Mouse (Mus musculus): ENCODE data around the gene Ccdc184. TPM values are rescaled to one million over a fixed set of nuclear protein-coding genes. Genes with fewer than 3 reads are reported as not detected.

The Ccdc184 gene
- polyA plus RNA-seq, 1 experiment from 2014 or later = 1.6 TPM

GRCm38 (mm10) chr15:98161026-98161805 lies 5.7 kb upstream of the Ccdc184 start:
- Histone ChIP-seq H3K4me2 (replicated peaks) (no peak overlapping the region), H3K4me3 (replicated peaks) (no peak overlapping the region), H3K27me3 (replicated peaks) (peaks cover 7% of the 10 kb centered on the region), H3K27ac (no peak overlapping the region), H3K36me3 (no peaks in the 10 kb centered on the region), H3K4me1 (replicated peaks) (no peaks in the 10 kb centered on the region), H3K9me3 (no peaks in the 10 kb centered on the region), H3K9ac (no peak overlapping the region)
- 73% methylated on average over 19 of the region's 19 CpGs for WGBS
- ATAC-seq = no peak

DNA sequence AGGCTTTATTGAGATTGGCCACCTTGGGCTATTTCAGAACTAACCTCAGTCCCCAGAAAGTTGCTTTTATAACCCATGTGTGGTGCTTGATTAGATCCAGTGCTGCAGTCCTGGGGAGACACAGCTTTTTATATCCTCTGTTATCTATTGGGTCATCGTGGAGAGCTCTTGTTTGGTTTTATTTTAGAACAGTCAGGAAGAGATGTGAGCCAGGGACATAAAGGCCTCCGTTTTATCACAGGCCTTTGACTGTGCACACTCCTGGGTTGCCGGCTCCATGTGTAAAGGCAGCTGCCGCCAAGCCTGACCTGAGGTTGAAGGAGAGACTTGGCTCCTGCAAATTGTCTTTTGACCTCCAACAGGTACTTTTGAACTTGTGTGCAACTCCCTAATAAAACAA lies 4.4 kb upstream of the Ccdc184 start:
- no peak overlapping the region for H3K4me3 ChIP-seq (replicated peaks)
- ATAC-seq = no peak
- H3K36me3 ChIP-seq = no peaks in the 10 kb centered on the region
- no peak overlapping the region for H3K27ac ChIP-seq
- peaks cover 3% of the 10 kb centered on the region for H3K4me1 ChIP-seq (replicated peaks)
- H3K9me3 ChIP-seq = no peaks in the 10 kb centered on the region
- H3K9ac ChIP-seq = no peak overlapping the region
- WGBS = 55% methylated on average over 4 of the region's 4 CpGs
- peaks cover 18% of the 10 kb centered on the region for H3K27me3 ChIP-seq (replicated peaks)
- H3K4me2 ChIP-seq (replicated peaks) = no peak overlapping the region

DNA sequence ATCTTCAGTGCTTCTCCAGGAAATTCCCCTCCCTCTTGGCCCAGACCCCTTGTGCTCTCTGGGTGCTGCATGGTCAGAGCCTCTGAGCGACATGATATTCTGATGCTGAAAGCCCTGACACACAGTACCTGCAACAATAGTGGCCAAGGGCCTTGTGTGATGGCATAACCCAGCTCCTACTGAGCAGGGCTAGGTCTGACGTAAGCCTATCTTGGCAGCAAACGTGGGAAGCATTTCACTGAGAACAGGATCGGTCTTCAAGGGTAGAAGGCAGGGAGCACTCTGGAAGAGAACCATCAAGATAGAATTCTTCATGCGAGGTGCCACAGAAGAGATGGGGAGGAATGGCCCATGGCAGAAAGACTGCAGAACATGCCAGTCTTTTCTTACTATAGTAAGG lies 1.4 kb upstream of the Ccdc184 start, which contains the start of gene Asb8:
Gene Asb8, minus strand, starts transcription at position 101 of the 400 bp plus-strand sequence.
- Histone ChIP-seq H3K4me2 (replicated peaks) (no peak within 1 kb of the TSS), H3K9me3 (no peaks in the 10 kb centered on the region), H3K9ac (no peak within 1 kb of the TSS), H3K4me1 (replicated peaks) (peaks cover 12% of the 10 kb centered on the region), H3K27ac (no peak within 1 kb of the TSS), H3K36me3 (no peaks in the 10 kb centered on the region), H3K4me3 (replicated peaks) (no peak within 1 kb of the TSS), H3K27me3 (replicated peaks) (peaks cover 47% of the 10 kb centered on the region)
- no peak for ATAC-seq
- WGBS = 80% methylated on average over 5 of the region's 5 CpGs

GRCm38 (mm10) chr15:98167645-98168621 lies 975 bp downstream of the Ccdc184 start:
- H3K27ac ChIP-seq = no peak overlapping the region
- no peaks in the 10 kb centered on the region for H3K9me3 ChIP-seq
- ATAC-seq = peak; percentile 79
- H3K36me3 ChIP-seq = no peaks in the 10 kb centered on the region
- WGBS = 2% methylated on average over 69 of the region's 69 CpGs
- H3K27me3 ChIP-seq (replicated peaks) = peaks cover 57% of the 10 kb centered on the region
- peak overlapping the region; percentile 62 for H3K4me2 ChIP-seq (replicated peaks)
- 0 out of 2 replicates have a peak overlapping the region, but pooled peaks have one; percentile 3 for H3K9ac ChIP-seq
- peaks cover 12% of the 10 kb centered on the region for H3K4me1 ChIP-seq (replicated peaks)
- H3K4me3 ChIP-seq (replicated peaks) = peak overlapping the region; percentile 35

DNA sequence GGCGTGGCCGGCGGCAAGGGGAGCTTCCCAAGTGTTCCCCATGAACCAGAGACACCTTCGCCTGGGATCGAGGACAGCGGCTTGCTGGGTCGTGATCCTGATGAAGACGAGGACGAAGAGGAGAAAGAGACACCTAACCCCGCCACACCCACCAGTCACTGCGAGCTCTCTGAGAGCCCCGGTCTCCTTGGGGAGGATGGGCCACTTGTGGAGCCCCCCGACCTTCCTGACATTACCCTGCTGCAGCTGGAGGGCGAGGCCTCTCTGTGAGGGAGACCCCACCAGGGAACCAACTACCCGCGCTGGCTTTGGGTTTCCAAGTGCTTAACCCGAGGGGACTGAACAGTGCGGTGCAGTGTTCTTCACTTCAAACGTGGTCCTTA lies 1.7 kb downstream of the Ccdc184 start:
- no peak for ATAC-seq
- 7% methylated on average over 19 of the region's 19 CpGs for WGBS
- Histone ChIP-seq H3K4me3 (replicated peaks) (peak overlapping the region; percentile 35; the same call in 1 of the 2 replicates), H3K36me3 (no peaks in the 10 kb centered on the region), H3K4me2 (replicated peaks) (peak overlapping the region; percentile 62), H3K9me3 (no peaks in the 10 kb centered on the region), H3K9ac (no peak overlapping the region), H3K27ac (no peak overlapping the region), H3K4me1 (replicated peaks) (peaks cover 12% of the 10 kb centered on the region), H3K27me3 (replicated peaks) (peaks cover 59% of the 10 kb centered on the region)

GRCm38 (mm10) chr15:98170365-98170764 lies 3.4 kb downstream of the Ccdc184 start:
- no peaks in the 10 kb centered on the region for H3K36me3 ChIP-seq
- H3K27ac ChIP-seq = no peak overlapping the region
- H3K27me3 ChIP-seq (replicated peaks) = peaks cover 59% of the 10 kb centered on the region
- no peak for ATAC-seq
- no peaks in the 10 kb centered on the region for H3K9me3 ChIP-seq
- WGBS = 36% methylated on average over 7 of the region's 7 CpGs
- H3K4me3 ChIP-seq (replicated peaks) = no peak overlapping the region
- H3K4me2 ChIP-seq (replicated peaks) = no peak overlapping the region
- peaks cover 12% of the 10 kb centered on the region for H3K4me1 ChIP-seq (replicated peaks)
- H3K9ac ChIP-seq = no peak overlapping the region

DNA sequence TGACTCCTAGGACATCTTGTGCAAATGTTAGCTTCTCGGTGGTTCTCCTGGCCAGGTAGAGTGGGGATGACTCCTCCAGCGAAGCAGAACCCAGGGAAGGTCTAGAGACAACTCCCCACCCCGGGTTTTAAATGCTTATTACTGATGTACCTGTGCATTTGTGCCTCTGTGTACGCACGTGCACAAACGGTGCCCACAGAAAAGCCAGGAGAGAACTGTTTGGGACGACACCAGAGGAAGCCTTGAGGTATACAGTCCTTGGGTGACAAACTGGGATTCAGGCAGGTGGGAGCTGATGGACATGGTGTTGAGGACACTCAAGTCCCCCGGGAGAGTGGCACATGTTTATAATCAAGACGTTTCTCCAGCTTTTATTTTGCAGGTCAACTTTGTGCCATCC lies 4.0 kb downstream of the Ccdc184 start:
- WGBS = 66% methylated on average over 9 of the region's 9 CpGs
- H3K4me1 ChIP-seq (replicated peaks) = peaks cover 12% of the 10 kb centered on the region
- H3K27ac ChIP-seq = no peak overlapping the region
- H3K36me3 ChIP-seq = no peaks in the 10 kb centered on the region
- ATAC-seq = no peak
- H3K4me3 ChIP-seq (replicated peaks) = no peak overlapping the region
- no peak overlapping the region for H3K4me2 ChIP-seq (replicated peaks)
- H3K9me3 ChIP-seq = no peaks in the 10 kb centered on the region
- H3K9ac ChIP-seq = no peak overlapping the region
- H3K27me3 ChIP-seq (replicated peaks) = peaks cover 53% of the 10 kb centered on the region

GRCm38 (mm10) chr15:98172113-98172512 lies 5.2 kb downstream of the Ccdc184 start:
- Histone ChIP-seq H3K4me3 (replicated peaks) (no peak overlapping the region), H3K4me1 (replicated peaks) (peaks cover 12% of the 10 kb centered on the region), H3K36me3 (no peaks in the 10 kb centered on the region), H3K27me3 (replicated peaks) (peaks cover 45% of the 10 kb centered on the region), H3K4me2 (replicated peaks) (no peak overlapping the region), H3K9ac (no peak overlapping the region), H3K9me3 (no peaks in the 10 kb centered on the region), H3K27ac (no peak overlapping the region)
- ATAC-seq = peak; percentile 52; the same call in 1 of the 2 replicates
- WGBS = 57% methylated on average over 5 of the region's 5 CpGs

- peaks cover 29% of the 10 kb centered on the region for H3K27me3 ChIP-seq (replicated peaks)
- H3K36me3 ChIP-seq = no peaks in the 10 kb centered on the region
- WGBS = 42% methylated on average over 8 of the region's 8 CpGs
- H3K4me2 ChIP-seq (replicated peaks) = no peak overlapping the region
- no peak overlapping the region for H3K9ac ChIP-seq
- H3K27ac ChIP-seq = no peak overlapping the region
- no peaks in the 10 kb centered on the region for H3K9me3 ChIP-seq
- no peak for ATAC-seq
- no peaks in the 10 kb centered on the region for H3K4me1 ChIP-seq (replicated peaks)
- no peak overlapping the region for H3K4me3 ChIP-seq (replicated peaks)
Measured at GRCm38 (mm10) chr15:98173821-98174220, 6.9 kb downstream of the Ccdc184 start.

- Histone ChIP-seq H3K9me3 (no peaks in the 10 kb centered on the region), H3K27me3 (replicated peaks) (peaks cover 5% of the 10 kb centered on the region; the same call in 1 of the 2 replicates), H3K27ac (no peak overlapping the region), H3K9ac (no peak overlapping the region), H3K4me3 (replicated peaks) (no peak overlapping the region), H3K4me2 (replicated peaks) (no peak overlapping the region), H3K36me3 (no peaks in the 10 kb centered on the region), H3K4me1 (replicated peaks) (no peaks in the 10 kb centered on the region; the same call in 1 of the 2 replicates)
- ATAC-seq = no peak
- WGBS = 61% methylated on average over 3 of the region's 3 CpGs
Measured at GRCm38 (mm10) chr15:98177320-98177719, 10.4 kb downstream of the Ccdc184 start.

- H3K9me3 ChIP-seq = no peaks in the 10 kb centered on the region
- no peaks in the 10 kb centered on the region; the same call in 1 of the 2 replicates for H3K4me1 ChIP-seq (replicated peaks)
- peak overlapping the region; percentile 29; the same call in 1 of the 2 replicates for H3K9ac ChIP-seq
- peak overlapping the region; percentile 24 for H3K27ac ChIP-seq
- H3K4me2 ChIP-seq (replicated peaks) = peak overlapping the region; percentile 81
- no peaks in the 10 kb centered on the region for H3K36me3 ChIP-seq
- WGBS = 7% methylated on average over 26 of the region's 26 CpGs
- no peak for ATAC-seq
- H3K27me3 ChIP-seq (replicated peaks) = no peaks in the 10 kb centered on the region
- H3K4me3 ChIP-seq (replicated peaks) = peak overlapping the region; percentile 47
Measured at GRCm38 (mm10) chr15:98180567-98181131, 13.7 kb downstream of the Ccdc184 start.

Data from intestine, embryonic 15.5 days (tissue).